Mouse (Mus musculus) heart, adult 10 weeks (tissue): ENCODE data around the gene Gm11992. TPM values are rescaled to one million over a fixed set of nuclear protein-coding genes. Genes with fewer than 3 reads are reported as not detected.

Experiments used
- polyA plus RNA-seq: library from polyadenylated mRNA; stranded (reverse); fragments of 350-450 nt; fragmentation: Illumina TruSeq; extraction: RNeasy Lipid Tissue Mini Kit (QIAGEN cat#74804); gene quantifications from one replicate; pipeline ENCODE4 v1.2.3, GENCODE M21; 2014; ENCODE audit warnings: low read depth, low replicate concordance

The Gm11992 gene
- 0.60 TPM for polyA plus RNA-seq

DNA sequence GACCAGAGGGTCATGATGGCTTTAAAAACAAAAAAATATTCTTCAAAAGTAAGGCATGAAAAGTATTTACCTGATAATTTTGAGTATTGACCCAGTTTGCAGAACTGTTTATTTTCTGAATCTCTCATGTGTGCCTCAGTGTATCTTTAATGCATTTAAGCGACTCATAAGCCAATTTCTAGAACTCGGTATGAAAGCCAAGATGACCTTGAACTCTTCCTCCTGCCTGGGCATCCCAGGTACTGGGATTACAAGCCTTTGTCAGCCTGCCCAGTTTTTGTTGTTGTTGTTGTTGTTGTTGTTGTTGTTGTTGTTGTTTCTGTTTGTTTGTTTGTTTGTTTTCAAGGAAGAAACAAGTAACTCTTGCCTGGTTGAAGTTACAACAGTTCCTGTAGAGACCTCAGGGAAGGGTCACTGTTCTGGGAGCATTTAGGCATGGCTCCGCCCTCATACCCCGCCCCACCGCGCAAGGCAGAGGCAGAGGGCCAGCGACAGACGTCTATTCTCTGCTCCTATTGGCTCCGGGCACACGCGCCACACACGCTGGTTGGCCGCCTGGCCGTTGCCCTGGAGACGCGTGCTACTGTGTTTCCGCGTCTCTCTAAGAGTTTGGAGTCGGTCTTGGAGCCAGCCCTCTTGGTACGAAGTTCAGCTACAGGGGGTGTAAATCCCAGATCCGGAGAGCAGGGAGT, at the start of gene Gm11992:
Gene Gm11992, plus strand, starts transcription at position 584 of the 692 bp plus-strand sequence.

GRCm38 (mm10) chr11:9010853-9011339, 37.5 kb upstream of the Gm11992 start, which contains the start of gene Hus1:
TSS of gene Hus1 (minus strand) at chr11:9011191.

GRCm38 (mm10) chr11:9048703-9049060, 288 bp downstream of the Gm11992 start, which contains the start of gene Sun3:
TSS of gene Sun3 (minus strand) at chr11:9048991.

DNA sequence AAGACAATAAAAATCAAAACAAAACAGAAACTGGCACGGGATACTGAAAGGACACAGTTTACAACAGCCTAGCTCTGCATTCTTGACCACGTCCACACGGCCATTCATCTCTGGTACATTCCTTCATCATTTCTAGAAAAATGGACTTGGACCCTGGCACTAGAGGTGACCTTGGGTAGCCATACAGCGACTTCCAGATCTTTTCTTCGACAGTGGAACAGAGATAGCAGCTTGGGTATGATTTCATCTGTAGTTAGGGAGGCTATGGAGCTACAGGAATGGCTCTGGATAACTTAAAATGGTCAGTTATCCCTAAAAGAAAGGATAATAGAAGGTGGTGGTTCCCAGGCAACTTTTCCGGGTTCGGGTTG, 69.6 kb downstream of the Gm11992 start, which contains the start of gene Upp1:
Gene Upp1, plus strand, starts transcription at position 54 of the 371 bp plus-strand sequence.

Other genes with a start within 250 kb of the Gm11992 start
- gene Pkd1l1, start 75.3 kb upstream of the Gm11992 start, polyA plus RNA-seq: not detected
- gene Hus1, start 37.4 kb upstream of the Gm11992 start, polyA plus RNA-seq: 10.0 TPM
- gene Sun3, start 397 bp downstream of the Gm11992 start, polyA plus RNA-seq: 2.1 TPM
- 3.5 TPM for gene Upp1, start 69.5 kb downstream of the Gm11992 start, polyA plus RNA-seq
- gene Abca13, start 143.3 kb downstream of the Gm11992 start, polyA plus RNA-seq: not detected